Mouse (Mus musculus): ENCODE data around the gene Syngr2. TPM values are rescaled to one million over a fixed set of nuclear protein-coding genes. Genes with fewer than 3 reads are reported as not detected.

Gene Syngr2
- polyA plus RNA-seq, 2 experiments = 41.4 to 75.8 TPM

- Histone ChIP-seq H3K9me3 (ENCODE audit: control insufficient read depth, low read length) (no peaks in the 10 kb centered on the region), H3K27ac (replicated peaks; ENCODE audit: low read depth, low read length) (peak overlapping the region; percentile 56), H3K4me3 (replicated peaks; ENCODE audit: low read length) (no peak overlapping the region), H3K27me3 (ENCODE audit: control insufficient read depth, insufficient read depth, low read length) (no peaks in the 10 kb centered on the region), H3K9ac (ENCODE audit: low read depth, low read length, severe bottlenecking) (0 out of 2 replicates have a peak overlapping the region, but pooled peaks have one; percentile 7), H3K4me1 (ENCODE audit: control insufficient read depth, insufficient read depth, low read length) (peaks cover 40% of the 10 kb centered on the region), H3K4me2 (replicated peaks; ENCODE audit: low read depth, low read length, severe bottlenecking) (no peak overlapping the region), H3K36me3 (ENCODE audit: control insufficient read depth, insufficient read depth, low read length) (0 out of 2 replicates have a peak, but pooled peaks cover 3% of the 10 kb centered on the region)
- no peak for ATAC-seq (ENCODE audit: low FRiP score, low read depth)
- DNase-seq (ENCODE audit: low spot score) = peak; percentile 57
- TF ChIP-seq POLR2A (IDR thresholded peaks at IDR 0.05; ENCODE audit: borderline replicate concordance, extremely low read depth, insufficient read depth, insufficient read length) = no peak
- 56% methylated on average over 18 of the region's 18 CpGs for WGBS
Observed at GRCm38 (mm10) chr11:117828149-117828887, 18.9 kb downstream of the Syngr2 start.

- DNase-seq (ENCODE audit: low spot score) = no peak
- peaks cover 36% of the 10 kb centered on the region for H3K4me1 ChIP-seq (ENCODE audit: control insufficient read depth, insufficient read depth, low read length)
- peak overlapping the region; percentile 56 for H3K27ac ChIP-seq (replicated peaks; ENCODE audit: low read depth, low read length)
- H3K9ac ChIP-seq (ENCODE audit: low read depth, low read length, severe bottlenecking) = no peak overlapping the region
- H3K9me3 ChIP-seq (ENCODE audit: control insufficient read depth, low read length) = no peaks in the 10 kb centered on the region
- no peaks in the 10 kb centered on the region for H3K27me3 ChIP-seq (ENCODE audit: control insufficient read depth, insufficient read depth, low read length)
- ATAC-seq (ENCODE audit: low FRiP score, low read depth) = no peak
- no peak overlapping the region for H3K4me2 ChIP-seq (replicated peaks; ENCODE audit: low read depth, low read length, severe bottlenecking)
- 55% methylated on average over 9 of the region's 9 CpGs for WGBS
- no peak for TF ChIP-seq POLR2A (IDR thresholded peaks at IDR 0.05; ENCODE audit: borderline replicate concordance, extremely low read depth, insufficient read depth, insufficient read length)
- H3K4me3 ChIP-seq (replicated peaks; ENCODE audit: low read length) = no peak overlapping the region
- no peaks in the 10 kb centered on the region for H3K36me3 ChIP-seq (ENCODE audit: control insufficient read depth, insufficient read depth, low read length)
Observed at GRCm38 (mm10) chr11:117828888-117829604, 19.6 kb downstream of the Syngr2 start.

- DNase-seq (ENCODE audit: low spot score) = no peak
- Histone ChIP-seq H3K27me3 (ENCODE audit: control insufficient read depth, insufficient read depth, low read length) (no peaks in the 10 kb centered on the region), H3K36me3 (ENCODE audit: control insufficient read depth, insufficient read depth, low read length) (no peaks in the 10 kb centered on the region), H3K9me3 (ENCODE audit: control insufficient read depth, low read length) (no peaks in the 10 kb centered on the region), H3K9ac (ENCODE audit: low read depth, low read length, severe bottlenecking) (no peak overlapping the region), H3K27ac (replicated peaks; ENCODE audit: low read depth, low read length) (no peak overlapping the region), H3K4me1 (ENCODE audit: control insufficient read depth, insufficient read depth, low read length) (peaks cover 32% of the 10 kb centered on the region), H3K4me3 (replicated peaks; ENCODE audit: low read length) (no peak overlapping the region), H3K4me2 (replicated peaks; ENCODE audit: low read depth, low read length, severe bottlenecking) (no peak overlapping the region)
- no peak for TF ChIP-seq POLR2A (IDR thresholded peaks at IDR 0.05; ENCODE audit: borderline replicate concordance, extremely low read depth, insufficient read depth, insufficient read length)
- WGBS = 74% methylated on average over 2 of the region's 2 CpGs
- no peak for ATAC-seq (ENCODE audit: low FRiP score, low read depth)
Observed at GRCm38 (mm10) chr11:117829671-117830215, 20.3 kb downstream of the Syngr2 start.

GRCm38 (mm10) chr11:117830401-117830800 is 20.9 kb downstream of the Syngr2 start:
- no peak overlapping the region for H3K4me2 ChIP-seq (replicated peaks; ENCODE audit: low read depth, low read length, severe bottlenecking)
- no peak for TF ChIP-seq POLR2A (IDR thresholded peaks at IDR 0.05; ENCODE audit: borderline replicate concordance, extremely low read depth, insufficient read depth, insufficient read length)
- H3K36me3 ChIP-seq (ENCODE audit: control insufficient read depth, insufficient read depth, low read length) = no peaks in the 10 kb centered on the region
- 73% methylated on average over 9 of the region's 9 CpGs for WGBS
- no peaks in the 10 kb centered on the region for H3K9me3 ChIP-seq (ENCODE audit: control insufficient read depth, low read length)
- no peaks in the 10 kb centered on the region for H3K27me3 ChIP-seq (ENCODE audit: control insufficient read depth, insufficient read depth, low read length)
- no peak overlapping the region for H3K9ac ChIP-seq (ENCODE audit: low read depth, low read length, severe bottlenecking)
- H3K4me3 ChIP-seq (replicated peaks; ENCODE audit: low read length) = no peak overlapping the region
- no peak overlapping the region for H3K27ac ChIP-seq (replicated peaks; ENCODE audit: low read depth, low read length)
- ATAC-seq (ENCODE audit: low FRiP score, low read depth) (no peak), DNase-seq (ENCODE audit: low spot score) (no peak)
- H3K4me1 ChIP-seq (ENCODE audit: control insufficient read depth, insufficient read depth, low read length) = peaks cover 27% of the 10 kb centered on the region
